Mouse (Mus musculus) heart, adult 2 months (tissue): ENCODE measurements at regions not wholly inside any gene's neighbourhood (a gene's known extent, or its start where the extent isn't known, plus 50 kb on each side); places are given as distances from the start of the nearest gene placed in this dataset.

Experiments
- CTCF ChIP-seq: fragments of 200-600 bp; IDR thresholded peaks from 2 replicates; pipeline ENCODE4 v1.8.1; 2022; ENCODE audit warnings: antibody characterized with exemption, mild to moderate bottlenecking, moderate library complexity
- EP300 ChIP-seq: fragments of 200-500 bp; IDR thresholded peaks from 2 replicates; pipeline ENCODE4 v1.6.1; 2011; ENCODE audit warnings: low read depth, low read length, control low read depth; ENCODE audit not compliant: insufficient read depth
- POLR2A ChIP-seq: fragments of 200-500 bp; IDR thresholded peaks from 2 replicates; pipeline ENCODE4 v1.6.1; 2011; ENCODE audit warnings: mild to moderate bottlenecking, low read depth, low read length, control low read depth; ENCODE audit not compliant: insufficient read depth

- TF ChIP-seq CTCF, result no peak
- no peak for TF ChIP-seq POLR2A
- no peak for TF ChIP-seq EP300
Observed at GRCm38 (mm10) chr3:132425819-132426671, 203.6 kb upstream of the Gimd1 start.
